Mouse (Mus musculus): Measurements from ENCODE around the gene Mdm2.

DNA sequence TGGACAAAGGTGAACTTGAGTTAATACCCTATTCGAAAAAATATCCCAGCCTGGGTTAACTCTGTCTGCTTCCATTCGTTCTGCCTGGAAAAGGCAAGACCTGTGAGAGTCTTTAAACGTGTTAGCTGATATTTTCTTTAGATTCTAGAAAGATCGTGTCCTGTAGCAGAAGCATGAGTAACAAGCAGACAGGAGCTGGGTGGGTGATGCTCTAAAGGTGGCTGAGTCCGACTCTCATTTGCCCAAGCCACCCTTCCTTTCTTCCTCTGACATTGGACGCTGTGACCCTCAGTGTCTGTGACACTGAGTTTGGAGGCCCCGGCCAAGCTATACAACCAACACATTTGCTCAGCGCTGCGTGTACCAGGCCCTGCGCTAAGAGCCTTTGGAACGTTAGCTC, 65.7 kb downstream of the Mdm2 start:
- no peak for TF ChIP-seq CTCF (IDR thresholded peaks at IDR 0.05; ENCODE audit: insufficient read depth, low read depth, low read length)
- TF ChIP-seq POLR2A (IDR thresholded peaks at IDR 0.05; ENCODE audit: insufficient read depth, low read depth, low read length), result no peak

All from olfactory bulb, adult 2 months (tissue).